Mouse (Mus musculus): Measurements from ENCODE around the gene Gm20388. TPM values are rescaled to one million over a fixed set of nuclear protein-coding genes. Genes with fewer than 3 reads are reported as not detected.
"Not testable (repeated sequence)": the region's sequence is repeated elsewhere in the genome, so short reads cannot be mapped to it uniquely, and the experiment has no call there.

Gm20388 gene
- polyA plus RNA-seq, 1 experiment from 2014 or later = not detected

GRCm38 (mm10) chr8:123948942-123949685, 4038.5 kb downstream of the Gm20388 start, which contains the start of gene Nup133:
TSS of gene Nup133 (minus strand) at chr8:123949265.
- ATAC-seq (ENCODE audit: low FRiP score, low TSS enrichment) = peak; percentile 82
- H3K27me3 ChIP-seq (ENCODE audit: control insufficient read depth, insufficient read depth, low read length) = no peaks in the 10 kb centered on the region
- H3K36me3 ChIP-seq (ENCODE audit: control insufficient read depth, insufficient read depth, low read length) = peaks cover 25% of the 10 kb centered on the region
- H3K4me1 ChIP-seq (ENCODE audit: control insufficient read depth, insufficient read depth, low read length) = peaks cover 3% of the 10 kb centered on the region
- peak within 1 kb of the TSS; percentile 83 for H3K27ac ChIP-seq (ENCODE audit: low read depth, low read length)
- WGBS = under 1% methylated on average over 77 of the region's 77 CpGs
- H3K4me3 ChIP-seq (ENCODE audit: low read length) = peak within 1 kb of the TSS; percentile 58
- no peaks in the 10 kb centered on the region for H3K9me3 ChIP-seq (ENCODE audit: control insufficient read depth, low read length)
- peak within 1 kb of the TSS; percentile 84 for H3K4me2 ChIP-seq (replicated peaks; ENCODE audit: low read depth, low read length)
- peak within 1 kb of the TSS; percentile 67 for H3K9ac ChIP-seq (ENCODE audit: low read depth, low read length)

- peak overlapping the region; percentile 67 for H3K9ac ChIP-seq (ENCODE audit: low read depth, low read length)
- peak overlapping the region; percentile 84 for H3K4me2 ChIP-seq (replicated peaks; ENCODE audit: low read depth, low read length)
- H3K4me1 ChIP-seq (ENCODE audit: control insufficient read depth, insufficient read depth, low read length) = peaks cover 3% of the 10 kb centered on the region
- H3K9me3 ChIP-seq (ENCODE audit: control insufficient read depth, low read length) = no peaks in the 10 kb centered on the region
- peak overlapping the region; percentile 58 for H3K4me3 ChIP-seq (ENCODE audit: low read length)
- WGBS = 4% methylated on average over 10 of the region's 10 CpGs
- H3K27me3 ChIP-seq (ENCODE audit: control insufficient read depth, insufficient read depth, low read length) = no peaks in the 10 kb centered on the region
- H3K27ac ChIP-seq (ENCODE audit: low read depth, low read length) = peak overlapping the region; percentile 83
- ATAC-seq (ENCODE audit: low FRiP score, low TSS enrichment) = no peak
- peaks cover 22% of the 10 kb centered on the region for H3K36me3 ChIP-seq (ENCODE audit: control insufficient read depth, insufficient read depth, low read length)
Observed at GRCm38 (mm10) chr8:123949686-123949986, 4039.0 kb downstream of the Gm20388 start.

- H3K36me3 ChIP-seq (ENCODE audit: control insufficient read depth, insufficient read depth, low read length) = peaks cover 17% of the 10 kb centered on the region
- 34% methylated on average over 10 of the region's 10 CpGs for WGBS
Observed at GRCm38 (mm10) chr8:123950077-123950802, 4039.6 kb downstream of the Gm20388 start.

GRCm38 (mm10) chr8:123953686-123954085, 4043.0 kb downstream of the Gm20388 start:
- 90% methylated on average over 8 of the region's 8 CpGs for WGBS
- no peaks in the 10 kb centered on the region for H3K4me1 ChIP-seq (ENCODE audit: control insufficient read depth, insufficient read depth, low read length)
- ATAC-seq (ENCODE audit: low FRiP score, low TSS enrichment) = no peak
- H3K4me3 ChIP-seq (ENCODE audit: low read length) = no peak overlapping the region
- no peak overlapping the region for H3K27ac ChIP-seq (ENCODE audit: low read depth, low read length)
- no peak overlapping the region for H3K9ac ChIP-seq (ENCODE audit: low read depth, low read length)
- peaks cover 3% of the 10 kb centered on the region; the same call in 1 of the 2 replicates for H3K36me3 ChIP-seq (ENCODE audit: control insufficient read depth, insufficient read depth, low read length)
- no peaks in the 10 kb centered on the region for H3K27me3 ChIP-seq (ENCODE audit: control insufficient read depth, insufficient read depth, low read length)
- H3K9me3 ChIP-seq (ENCODE audit: control insufficient read depth, low read length) = no peaks in the 10 kb centered on the region
- no peak overlapping the region for H3K4me2 ChIP-seq (replicated peaks; ENCODE audit: low read depth, low read length)

More at GRCm38 (mm10) chr8:123950077-123950802, 4039.6 kb downstream of the Gm20388 start:
- Histone ChIP-seq H3K4me1 (ENCODE audit: control insufficient read depth, insufficient read depth, low read length) (peaks cover 3% of the 10 kb centered on the region), H3K9me3 (ENCODE audit: control insufficient read depth, low read length) (no peaks in the 10 kb centered on the region), H3K4me2 (replicated peaks; ENCODE audit: low read depth, low read length) (peak overlapping the region; percentile 84), H3K4me3 (ENCODE audit: low read length) (peak overlapping the region; percentile 58), H3K27ac (ENCODE audit: low read depth, low read length) (no peak overlapping the region), H3K9ac (ENCODE audit: low read depth, low read length) (peak overlapping the region; percentile 67), H3K27me3 (ENCODE audit: control insufficient read depth, insufficient read depth, low read length) (no peaks in the 10 kb centered on the region)
- no peak for ATAC-seq (ENCODE audit: low FRiP score, low TSS enrichment)

- no peak for ATAC-seq (ENCODE audit: low FRiP score, low TSS enrichment)
- H3K4me3 ChIP-seq (ENCODE audit: low read length) = no peak overlapping the region
- H3K4me2 ChIP-seq (replicated peaks; ENCODE audit: low read depth, low read length) = no peak overlapping the region
- no peak overlapping the region for H3K27ac ChIP-seq (ENCODE audit: low read depth, low read length)
- 93% methylated on average over 8 of the region's 8 CpGs for WGBS
- H3K9me3 ChIP-seq (ENCODE audit: control insufficient read depth, low read length) = no peaks in the 10 kb centered on the region
- H3K27me3 ChIP-seq (ENCODE audit: control insufficient read depth, insufficient read depth, low read length) = no peaks in the 10 kb centered on the region
- H3K4me1 ChIP-seq (ENCODE audit: control insufficient read depth, insufficient read depth, low read length) = no peaks in the 10 kb centered on the region
- no peak overlapping the region for H3K9ac ChIP-seq (ENCODE audit: low read depth, low read length)
- peaks cover 3% of the 10 kb centered on the region; the same call in 1 of the 2 replicates for H3K36me3 ChIP-seq (ENCODE audit: control insufficient read depth, insufficient read depth, low read length)
Observed at GRCm38 (mm10) chr8:123954246-123954645, 4043.6 kb downstream of the Gm20388 start.

- 80% methylated on average over 17 of the region's 17 CpGs for WGBS
- peaks cover 11% of the 10 kb centered on the region; the same call in 1 of the 2 replicates for H3K36me3 ChIP-seq (ENCODE audit: control insufficient read depth, insufficient read depth, low read length)
Observed at GRCm38 (mm10) chr8:123958130-123958529, 4047.5 kb downstream of the Gm20388 start.

GRCm38 (mm10) chr8:123959473-123959872, 4048.8 kb downstream of the Gm20388 start:
- Histone ChIP-seq H3K9me3 (ENCODE audit: control insufficient read depth, low read length) (no peaks in the 10 kb centered on the region), H3K36me3 (ENCODE audit: control insufficient read depth, insufficient read depth, low read length) (peaks cover 15% of the 10 kb centered on the region; the same call in 1 of the 2 replicates), H3K4me3 (ENCODE audit: low read length) (no peak overlapping the region), H3K9ac (ENCODE audit: low read depth, low read length) (no peak overlapping the region), H3K27ac (ENCODE audit: low read depth, low read length) (no peak overlapping the region), H3K4me1 (ENCODE audit: control insufficient read depth, insufficient read depth, low read length) (no peaks in the 10 kb centered on the region), H3K4me2 (replicated peaks; ENCODE audit: low read depth, low read length) (no peak overlapping the region), H3K27me3 (ENCODE audit: control insufficient read depth, insufficient read depth, low read length) (no peaks in the 10 kb centered on the region)
- WGBS = 93% methylated on average over 6 of the region's 6 CpGs
- ATAC-seq (ENCODE audit: low FRiP score, low TSS enrichment) = no peak

More at GRCm38 (mm10) chr8:123958130-123958529, 4047.5 kb downstream of the Gm20388 start:
- no peak overlapping the region for H3K4me3 ChIP-seq (ENCODE audit: low read length)
- no peaks in the 10 kb centered on the region for H3K9me3 ChIP-seq (ENCODE audit: control insufficient read depth, low read length)
- no peak overlapping the region for H3K27ac ChIP-seq (ENCODE audit: low read depth, low read length)
- no peak for ATAC-seq (ENCODE audit: low FRiP score, low TSS enrichment)
- no peaks in the 10 kb centered on the region for H3K4me1 ChIP-seq (ENCODE audit: control insufficient read depth, insufficient read depth, low read length)
- H3K4me2 ChIP-seq (replicated peaks; ENCODE audit: low read depth, low read length) = no peak overlapping the region
- no peaks in the 10 kb centered on the region for H3K27me3 ChIP-seq (ENCODE audit: control insufficient read depth, insufficient read depth, low read length)
- H3K9ac ChIP-seq (ENCODE audit: low read depth, low read length) = no peak overlapping the region

GRCm38 (mm10) chr8:123960056-123960455, 4049.4 kb downstream of the Gm20388 start:
- 88% methylated on average over 9 of the region's 9 CpGs for whole genome bisulfite sequencing
- Histone ChIP-seq H3K4me1 (ENCODE audit: control insufficient read depth, insufficient read depth, low read length) (no peaks in the 10 kb centered on the region), H3K4me3 (ENCODE audit: low read length) (no peak overlapping the region), H3K27me3 (ENCODE audit: control insufficient read depth, insufficient read depth, low read length) (no peaks in the 10 kb centered on the region), H3K9me3 (ENCODE audit: control insufficient read depth, low read length) (no peaks in the 10 kb centered on the region), H3K36me3 (ENCODE audit: control insufficient read depth, insufficient read depth, low read length) (peaks cover 20% of the 10 kb centered on the region; the same call in 1 of the 2 replicates), H3K4me2 (replicated peaks; ENCODE audit: low read depth, low read length) (no peak overlapping the region), H3K27ac (ENCODE audit: low read depth, low read length) (no peak overlapping the region), H3K9ac (ENCODE audit: low read depth, low read length) (no peak overlapping the region)
- no peak for ATAC-seq (ENCODE audit: low FRiP score, low TSS enrichment)

DNA sequence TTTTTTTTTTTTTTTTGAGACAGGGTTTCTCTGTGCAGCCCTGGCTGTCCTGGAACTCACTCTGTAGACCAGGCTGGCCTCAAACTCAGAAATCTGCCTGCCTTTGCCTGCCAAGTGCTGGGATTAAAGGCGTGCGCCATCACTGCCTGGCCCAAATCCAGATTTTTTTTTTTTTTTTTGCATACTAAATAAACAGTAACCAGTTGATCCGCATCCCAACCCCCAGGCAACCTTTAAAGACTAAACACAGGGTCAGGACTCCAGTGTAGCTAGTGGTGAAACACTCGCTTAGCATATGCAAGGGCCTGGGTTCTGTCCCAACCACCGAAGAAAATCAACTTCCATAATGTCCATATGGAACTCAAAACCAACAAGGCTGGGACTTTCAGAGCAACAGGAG, 4049.9 kb downstream of the Gm20388 start:
- not testable (repeated sequence) for H3K4me3 ChIP-seq (ENCODE audit: low read length); H3K9ac ChIP-seq (ENCODE audit: low read depth, low read length); H3K4me2 ChIP-seq (replicated peaks; ENCODE audit: low read depth, low read length); ATAC-seq (ENCODE audit: low FRiP score, low TSS enrichment); H3K27me3 ChIP-seq (ENCODE audit: control insufficient read depth, insufficient read depth, low read length); H3K4me1 ChIP-seq (ENCODE audit: control insufficient read depth, insufficient read depth, low read length); H3K9me3 ChIP-seq (ENCODE audit: control insufficient read depth, low read length); H3K27ac ChIP-seq (ENCODE audit: low read depth, low read length)
- H3K36me3 ChIP-seq (ENCODE audit: control insufficient read depth, insufficient read depth, low read length) = peaks cover 20% of the 10 kb centered on the region; the same call in 1 of the 2 replicates
- 83% methylated on average over 5 of the region's 5 CpGs for WGBS
